Mouse (Mus musculus) G1E (cell line): Measurements from ENCODE around the gene Ap3m1. TPM values are rescaled to one million over a fixed set of nuclear protein-coding genes. Genes with fewer than 3 reads are reported as not detected.

Experiments used
- ATAC-seq: 2 replicates; pipeline ENCODE4 v1.8.0; 2016; ENCODE audit warnings: mild to moderate bottlenecking; ENCODE audit not compliant: insufficient number of reproducible peaks, poor library complexity, low FRiP score, severe bottlenecking; ENCODE audit errors: extremely low read depth
- DNase-seq: peaks from one replicate; pipeline ENCODE4 v3.0.0; 2012; ENCODE audit warnings: low spot score
- H3K27me3 ChIP-seq: 2 replicates; pipeline ENCODE4 v1.6.1; 2012; ENCODE audit warnings: mild to moderate bottlenecking, low read length, inconsistent platforms; ENCODE audit not compliant: insufficient read depth
- H3K36me3 ChIP-seq: replicated peaks from 2 replicates; pipeline ENCODE3; 2012; ENCODE audit warnings: mild to moderate bottlenecking, inconsistent platforms
- H3K4me1 ChIP-seq: 2 replicates; pipeline ENCODE4 v1.6.1; 2012; ENCODE audit warnings: low read depth, low read length, inconsistent platforms, mixed read lengths; ENCODE audit not compliant: insufficient read depth
- H3K4me3 ChIP-seq: 2 replicates; pipeline ENCODE4 v1.5.1; 2012; ENCODE audit warnings: low read depth, mild to moderate bottlenecking, inconsistent platforms, low read length, moderate library complexity, mixed read lengths
- H3K9me3 ChIP-seq: replicated peaks from 2 replicates; pipeline ENCODE4 v1.6.1; 2012; ENCODE audit warnings: inconsistent platforms
- CTCF ChIP-seq: IDR thresholded peaks from 2 replicates; pipeline ENCODE4 v1.5.1; 2012; ENCODE audit warnings: low read depth, low read length, inconsistent platforms, mixed read lengths
- GATA1 ChIP-seq: IDR thresholded peaks from 2 replicates; pipeline ENCODE4 v1.6.1; 2012; ENCODE audit warnings: borderline replicate concordance, low read length, inconsistent platforms, mixed read lengths
- GATA2 ChIP-seq: IDR thresholded peaks from 2 replicates; pipeline ENCODE4 v1.6.1; 2012; ENCODE audit warnings: low read depth, low read length, inconsistent platforms, borderline replicate concordance
- POLR2AphosphoS5 ChIP-seq: IDR thresholded peaks from 2 replicates; pipeline ENCODE4 v1.6.1; 2012; ENCODE audit warnings: low read depth, low read length, inconsistent platforms; ENCODE audit not compliant: insufficient replicate concordance
- TAL1 ChIP-seq: conservative IDR thresholded peaks from 2 replicates; pipeline ENCODE4 v1.6.1; 2012; ENCODE audit warnings: low read depth, low read length, inconsistent platforms, mixed read lengths
- polyA plus RNA-seq: library from polyadenylated mRNA; stranded (reverse); fragments of >175 nt; gene quantifications from 2 replicates; pipeline ENCODE4 v1.2.3, GENCODE M21; 2012
- total RNA-seq, 2 experiments: library from RNA; stranded (forward) in 1 of 2; stranded (reverse) in 1 of 2; fragments of 200-1000 nt in 1 of 2; fragments of >200 nt in 1 of 2; fragmentation: Nextera tagmentation in 1 of 2; gene quantifications; 2 replicates each; pipeline ENCODE4 v1.2.3; 2014 to 2017

Ap3m1 gene
- total and polyA plus RNA-seq, 3 experiments, result 8.2 to 148 (median 114) TPM

- Histone ChIP-seq H3K4me3 (no peak overlapping the region), H3K4me1 (no peaks in the 10 kb centered on the region; the same call in 1 of the 2 replicates), H3K9me3 (no peaks in the 10 kb centered on the region), H3K36me3 (peaks cover 52% of the 10 kb centered on the region), H3K27me3 (no peaks in the 10 kb centered on the region)
- no peak for DNase-seq
- no peak for ATAC-seq
- no peak for TF ChIP-seq CTCF
- TF ChIP-seq GATA1, result no peak
- TF ChIP-seq TAL1, result no peak
- TF ChIP-seq GATA2, result no peak
- no peak for TF ChIP-seq POLR2AphosphoS5
Observed at GRCm38 (mm10) chr14:20999617-21000016, 52.7 kb downstream of the Ap3m1 start.

- no peaks in the 10 kb centered on the region for H3K27me3 ChIP-seq
- DNase-seq (no peak), ATAC-seq (no peak)
- H3K9me3 ChIP-seq, result no peaks in the 10 kb centered on the region
- TF ChIP-seq GATA2, result no peak
- no peak for TF ChIP-seq TAL1
- TF ChIP-seq GATA1, result no peak
- H3K4me1 ChIP-seq, result peaks cover 9% of the 10 kb centered on the region; the same call in 1 of the 2 replicates
- no peak overlapping the region for H3K4me3 ChIP-seq
- peaks cover 42% of the 10 kb centered on the region for H3K36me3 ChIP-seq
Observed at GRCm38 (mm10) chr14:20997548-20997947, 54.8 kb downstream of the Ap3m1 start.

- no peaks in the 10 kb centered on the region for H3K9me3 ChIP-seq
- ATAC-seq (no peak), DNase-seq (no peak)
- peaks cover 47% of the 10 kb centered on the region for H3K36me3 ChIP-seq
- H3K4me1 ChIP-seq, result peaks cover 9% of the 10 kb centered on the region; the same call in 1 of the 2 replicates
- no peak overlapping the region for H3K4me3 ChIP-seq
- TF ChIP-seq GATA2 (no peak), CTCF (no peak), TAL1 (no peak), POLR2AphosphoS5 (no peak), GATA1 (no peak)
- no peaks in the 10 kb centered on the region for H3K27me3 ChIP-seq
Observed at GRCm38 (mm10) chr14:20996361-20996760, 55.9 kb downstream of the Ap3m1 start.

GRCm38 (mm10) chr14:20995497-20995896, 56.8 kb downstream of the Ap3m1 start:
- Histone ChIP-seq H3K9me3 (no peaks in the 10 kb centered on the region), H3K4me1 (peaks cover 9% of the 10 kb centered on the region; the same call in 1 of the 2 replicates), H3K4me3 (no peak overlapping the region), H3K27me3 (no peaks in the 10 kb centered on the region), H3K36me3 (peaks cover 43% of the 10 kb centered on the region)
- TF ChIP-seq GATA1, result no peak
- TF ChIP-seq TAL1, result no peak
- TF ChIP-seq CTCF, result no peak
- TF ChIP-seq GATA2, result no peak
- no peak for TF ChIP-seq POLR2AphosphoS5
- DNase-seq (no peak), ATAC-seq (no peak)

DNA sequence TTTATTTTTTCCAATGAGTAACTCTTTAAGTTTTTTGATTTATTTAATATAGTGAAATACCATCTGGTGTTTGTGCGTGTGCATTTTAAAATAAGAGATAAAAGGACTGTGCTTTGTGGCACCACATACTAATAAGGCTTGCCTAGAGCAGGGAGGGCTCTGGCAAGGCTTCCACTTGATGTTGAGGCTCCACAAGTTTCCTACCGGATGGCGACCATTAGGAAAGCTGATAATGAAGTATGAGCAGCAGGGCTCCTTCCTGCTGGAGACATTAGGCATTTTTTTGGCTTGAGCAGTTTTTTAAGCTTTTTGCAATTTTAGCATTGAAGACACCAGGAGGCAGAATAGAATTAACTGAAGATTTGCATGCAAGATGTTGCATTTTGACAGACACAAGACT, 57.8 kb downstream of the Ap3m1 start:
- no peaks in the 10 kb centered on the region for H3K27me3 ChIP-seq
- DNase-seq (no peak), ATAC-seq (no peak)
- TF ChIP-seq GATA2 (no peak), TAL1 (no peak), CTCF (no peak), POLR2AphosphoS5 (no peak), GATA1 (no peak)
- peaks cover 9% of the 10 kb centered on the region; the same call in 1 of the 2 replicates for H3K4me1 ChIP-seq
- no peak overlapping the region for H3K4me3 ChIP-seq
- peaks cover 42% of the 10 kb centered on the region for H3K36me3 ChIP-seq
- H3K9me3 ChIP-seq, result no peaks in the 10 kb centered on the region

GRCm38 (mm10) chr14:20993067-20993691, 59.1 kb downstream of the Ap3m1 start:
- DNase-seq (peak; percentile 15), ATAC-seq (no peak)
- Histone ChIP-seq H3K27me3 (no peaks in the 10 kb centered on the region), H3K36me3 (peaks cover 40% of the 10 kb centered on the region), H3K9me3 (no peaks in the 10 kb centered on the region), H3K4me3 (no peak overlapping the region), H3K4me1 (peaks cover 9% of the 10 kb centered on the region; the same call in 1 of the 2 replicates)
- TF ChIP-seq CTCF, result peak; percentile 58; the same call in 1 of the 2 replicates
- no peak for TF ChIP-seq GATA1
